Mouse (Mus musculus) erythroblast, embryonic 14.5 days (primary cell): ENCODE results near the gene Pcbd1. TPM values are rescaled to one million over a fixed set of nuclear protein-coding genes. Genes with fewer than 3 reads are reported as not detected.
A peak's percentile ranks its signal among the peaks of the same experiment; 100 is the strongest.
"Not testable (repeated sequence)": the region's sequence is repeated elsewhere in the genome, so short reads cannot be mapped to it uniquely, and the experiment has no call there.

Experiments
- H3K27me3 ChIP-seq: 2 replicates; pipeline ENCODE4 v1.6.1; 2012; ENCODE audit warnings: inconsistent platforms; ENCODE audit not compliant: control insufficient read depth
- H3K36me3 ChIP-seq: 2 replicates; pipeline ENCODE4 v1.6.1; 2012; ENCODE audit warnings: mild to moderate bottlenecking, inconsistent platforms; ENCODE audit not compliant: control insufficient read depth
- H3K4me1 ChIP-seq: 2 replicates; pipeline ENCODE4 v1.6.1; 2012; ENCODE audit warnings: inconsistent platforms; ENCODE audit not compliant: control insufficient read depth
- H3K4me3 ChIP-seq: replicated peaks from 2 replicates; pipeline ENCODE3; 2012; ENCODE audit warnings: moderate library complexity, mild to moderate bottlenecking, inconsistent platforms
- H3K9me3 ChIP-seq: 2 replicates; pipeline ENCODE4 v1.6.1; 2012; ENCODE audit warnings: low read length, inconsistent platforms, mixed read lengths; ENCODE audit not compliant: control insufficient read depth
- GATA1 ChIP-seq: IDR thresholded peaks from 2 replicates; pipeline ENCODE4 v1.6.1; 2012; ENCODE audit warnings: low read length, inconsistent platforms, mixed read lengths
- TAL1 ChIP-seq: IDR thresholded peaks from 3 replicates; pipeline ENCODE4 v1.6.1; 2012; ENCODE audit warnings: low read length, inconsistent platforms, mixed read lengths
- polyA plus RNA-seq: library from polyadenylated mRNA; stranded (reverse); fragments of >175 nt; gene quantifications from 2 replicates; pipeline ENCODE4 v1.2.3, GENCODE M21; 2012

The Pcbd1 gene
- polyA plus RNA-seq, 1 experiment = 0.45 TPM

DNA sequence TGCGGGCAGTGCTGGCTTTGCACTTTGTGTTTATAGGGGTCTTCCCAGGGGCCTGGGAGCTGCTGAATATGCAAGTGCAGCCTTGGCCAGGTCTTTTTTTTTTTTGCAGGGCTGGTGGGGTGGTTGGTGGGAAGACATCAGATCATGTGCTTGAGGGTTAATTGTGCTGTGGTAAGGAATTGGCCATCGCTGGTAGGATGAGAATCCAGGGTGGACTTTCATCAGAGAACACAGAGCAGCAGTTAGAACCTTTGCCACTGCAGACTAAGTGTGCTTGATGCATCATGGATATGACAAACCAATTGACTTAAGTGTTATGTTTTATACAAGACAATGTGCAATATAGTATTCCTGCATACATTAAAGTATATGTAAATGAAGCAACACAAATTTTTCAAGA is 3.8 kb upstream of the Pcbd1 start:
- TF ChIP-seq TAL1 (no peak), GATA1 (no peak)

DNA sequence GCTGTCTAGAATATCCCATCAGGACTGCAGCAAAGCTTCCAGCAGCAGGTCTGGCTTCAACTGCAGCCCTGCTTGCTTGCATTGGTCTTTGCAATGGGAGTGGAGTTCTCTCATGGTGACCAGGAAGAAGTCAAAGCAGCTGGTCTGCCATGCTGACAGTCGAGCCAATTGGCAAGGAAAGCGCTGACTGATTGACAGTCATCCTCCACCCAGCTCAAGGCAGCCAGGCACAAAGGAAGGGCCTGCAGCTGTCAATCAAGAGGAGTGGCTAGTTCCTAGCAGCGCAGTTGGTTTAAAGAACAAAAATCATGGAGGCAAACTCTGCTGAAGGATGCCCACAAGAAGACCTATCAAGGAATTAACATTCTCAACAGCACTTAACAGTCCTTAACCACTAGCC is 2.6 kb upstream of the Pcbd1 start:
- Histone ChIP-seq H3K4me1 (peaks cover 19% of the 10 kb centered on the region), H3K9me3 (no peaks in the 10 kb centered on the region), H3K27me3 (no peaks in the 10 kb centered on the region), H3K36me3 (no peaks in the 10 kb centered on the region; the same call in 1 of the 2 replicates), H3K4me3 (no peak overlapping the region)
- TF ChIP-seq TAL1 = no peak
- no peak for TF ChIP-seq GATA1

More for the DNA sequence above, 3.8 kb upstream of the Pcbd1 start:
- Histone ChIP-seq H3K27me3 (no peaks in the 10 kb centered on the region), H3K36me3 (no peaks in the 10 kb centered on the region), H3K4me3 (no peak overlapping the region), H3K9me3 (no peaks in the 10 kb centered on the region), H3K4me1 (peaks cover 23% of the 10 kb centered on the region)

DNA sequence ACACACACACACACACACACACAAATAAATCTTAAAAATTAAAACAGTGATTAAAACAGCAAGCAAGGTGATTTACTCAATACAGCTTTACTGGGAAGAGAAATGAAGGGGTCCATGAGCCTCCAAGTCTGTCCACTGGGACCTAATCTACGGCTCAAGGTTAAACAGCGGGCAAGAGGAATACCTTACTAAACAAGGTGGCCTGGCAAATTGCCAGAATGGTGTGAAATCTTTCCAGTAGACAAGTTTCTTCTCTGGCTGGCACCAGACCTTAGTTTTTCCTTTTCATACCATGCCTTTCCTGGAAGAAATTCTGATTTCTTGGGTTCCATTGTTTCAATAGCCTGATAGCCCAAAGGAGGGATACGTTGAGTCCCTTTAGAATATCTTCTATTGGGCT is 663 bp upstream of the Pcbd1 start:
- H3K36me3 ChIP-seq = peaks cover 4% of the 10 kb centered on the region; the same call in 1 of the 2 replicates
- H3K9me3 ChIP-seq = no peaks in the 10 kb centered on the region
- TF ChIP-seq GATA1 = no peak
- no peak for TF ChIP-seq TAL1
- peaks cover 19% of the 10 kb centered on the region for H3K4me1 ChIP-seq
- no peaks in the 10 kb centered on the region for H3K27me3 ChIP-seq
- H3K4me3 ChIP-seq = no peak overlapping the region

DNA sequence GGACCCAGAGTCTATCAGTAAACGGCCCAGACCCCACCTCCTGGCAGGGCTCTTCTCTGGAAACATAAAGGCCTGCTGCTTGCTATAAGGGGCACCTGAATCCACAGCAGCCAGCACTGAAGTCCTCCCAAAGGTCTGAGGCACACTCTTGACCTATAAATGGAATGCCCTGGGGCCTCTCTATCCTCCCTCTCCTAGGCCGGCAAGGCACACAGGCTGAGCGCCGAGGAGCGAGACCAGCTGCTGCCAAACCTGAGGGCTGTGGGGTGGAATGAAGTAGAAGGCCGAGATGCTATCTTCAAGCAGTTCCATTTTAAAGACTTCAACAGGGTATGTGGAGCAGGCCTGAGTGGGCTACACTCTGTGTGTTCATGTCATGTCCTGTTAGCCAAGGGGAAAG is 2.7 kb downstream of the Pcbd1 start:
- TF ChIP-seq GATA1 (no peak), TAL1 (no peak)
- Histone ChIP-seq H3K4me3 (no peak overlapping the region), H3K36me3 (peaks cover 14% of the 10 kb centered on the region), H3K9me3 (no peaks in the 10 kb centered on the region), H3K4me1 (peaks cover 16% of the 10 kb centered on the region), H3K27me3 (no peaks in the 10 kb centered on the region)

DNA sequence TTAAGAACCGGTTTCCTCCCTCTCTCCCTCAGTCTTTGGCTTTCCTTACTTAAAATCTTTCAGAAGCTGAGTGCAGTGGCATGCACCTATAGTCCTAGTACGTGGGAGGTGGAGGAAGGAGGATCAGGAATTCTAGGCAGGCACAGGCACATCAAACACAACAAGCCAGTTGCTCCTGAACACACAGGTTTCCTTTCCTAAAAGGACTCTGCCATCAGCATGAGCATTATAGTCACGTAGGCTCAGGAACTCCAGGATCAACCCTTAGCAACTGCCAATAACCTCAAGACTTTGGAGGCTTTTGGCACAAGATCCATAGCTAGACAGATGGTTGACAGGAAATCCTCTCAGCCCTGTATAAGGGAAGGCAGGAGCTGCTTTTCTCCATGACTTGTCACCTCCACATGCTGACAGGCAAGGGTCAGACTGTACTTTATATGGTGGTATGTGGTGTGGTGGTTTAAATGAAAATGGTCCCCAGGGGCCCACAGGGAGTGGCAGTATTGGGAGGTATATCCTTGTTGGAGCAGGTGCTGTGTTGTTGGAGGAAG is 14.5 kb downstream of the Pcbd1 start:
- Histone ChIP-seq H3K4me1 (no peaks in the 10 kb centered on the region), H3K36me3 (peaks cover 99% of the 10 kb centered on the region), H3K9me3 (no peaks in the 10 kb centered on the region), H3K4me3 (no peak overlapping the region), H3K27me3 (no peaks in the 10 kb centered on the region)
- no peak for TF ChIP-seq GATA1

DNA sequence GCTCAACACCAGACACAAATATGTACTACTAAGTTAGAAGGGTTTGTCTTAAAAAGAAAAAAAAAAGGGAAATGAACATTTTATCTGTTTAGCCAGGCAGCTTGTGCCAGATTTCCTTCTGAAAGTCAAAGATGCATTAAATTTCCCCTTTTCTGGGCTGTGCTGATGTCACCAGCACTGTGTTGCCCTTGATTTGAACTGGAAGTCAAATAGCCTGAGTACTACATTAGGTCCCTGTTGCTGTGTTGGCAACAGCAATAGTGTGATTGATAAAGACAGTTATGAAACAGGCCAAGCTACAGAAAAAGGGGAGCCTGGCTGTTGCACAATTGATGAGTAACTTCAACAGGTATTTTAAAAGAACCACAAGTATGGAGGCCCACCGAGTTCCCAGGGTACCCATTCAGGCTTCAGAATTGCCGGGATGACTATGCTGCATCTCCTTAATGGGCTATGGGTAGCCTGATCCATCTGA is 25.2 kb downstream of the Pcbd1 start:
- no peaks in the 10 kb centered on the region for H3K9me3 ChIP-seq

DNA sequence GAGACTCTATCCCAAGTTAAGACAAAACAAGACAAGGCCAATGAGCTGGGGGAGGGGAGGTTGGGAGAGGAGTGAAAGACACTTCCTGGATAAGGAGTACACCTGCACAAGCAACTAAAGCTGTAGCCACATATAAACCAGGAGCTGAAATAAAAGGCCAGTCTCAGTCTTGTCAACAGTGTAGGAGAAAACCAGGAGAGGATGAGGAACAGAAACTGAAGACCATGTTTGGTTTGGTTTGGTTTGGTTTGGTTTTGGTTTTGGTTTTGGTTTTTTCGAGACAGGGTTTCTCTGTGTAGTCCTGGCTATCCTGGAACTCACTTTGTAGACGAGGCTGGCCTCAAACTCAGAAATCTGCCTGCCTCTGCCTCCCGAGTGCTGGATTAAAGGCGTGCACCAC is 32.6 kb downstream of the Pcbd1 start:
- H3K36me3 ChIP-seq = peaks cover 50% of the 10 kb centered on the region
- not testable (repeated sequence) for H3K27me3 ChIP-seq, H3K9me3 ChIP-seq
- H3K4me1 ChIP-seq = peaks cover 83% of the 10 kb centered on the region
- H3K4me3 ChIP-seq = peak overlapping the region; percentile 53

More for the DNA sequence above, 25.2 kb downstream of the Pcbd1 start:
- peaks cover 82% of the 10 kb centered on the region for H3K36me3 ChIP-seq
- no peak overlapping the region for H3K4me3 ChIP-seq
- TF ChIP-seq GATA1 = no peak
- H3K27me3 ChIP-seq = no peaks in the 10 kb centered on the region
- H3K4me1 ChIP-seq = peaks cover 18% of the 10 kb centered on the region

DNA sequence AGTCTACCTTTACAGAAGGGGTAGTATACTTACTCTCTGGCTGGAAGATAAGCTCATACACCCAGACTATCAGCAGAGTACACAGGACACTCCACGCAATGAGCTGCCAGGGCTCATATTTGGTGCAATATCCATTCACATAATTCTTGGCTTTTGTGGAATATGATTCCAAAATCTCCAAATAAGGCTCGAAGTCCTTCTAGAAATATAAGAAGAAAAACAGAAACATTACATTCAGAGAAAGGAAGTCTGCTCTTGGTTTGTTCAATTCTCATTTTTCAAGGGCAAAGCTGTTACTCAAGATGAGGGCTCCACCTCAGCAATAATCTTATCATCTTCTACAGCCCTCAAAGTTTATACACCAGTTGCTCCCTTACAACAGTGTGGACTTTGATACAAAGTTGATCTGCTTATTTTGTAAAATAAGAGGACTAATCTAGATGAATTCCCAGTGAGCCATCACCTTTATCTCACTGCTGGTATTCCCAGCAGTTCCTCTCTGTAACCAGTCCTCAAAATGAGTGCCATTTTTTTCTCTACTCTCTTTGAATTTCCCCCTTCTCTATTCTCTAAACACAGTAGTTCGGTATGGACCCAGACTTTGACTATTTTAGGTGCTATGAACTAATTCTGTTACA is 34.3 kb downstream of the Pcbd1 start:
- peak; percentile 55 for TF ChIP-seq GATA1
- TF ChIP-seq TAL1 = peak; percentile 43; the same call in 1 of the 3 replicates
- Histone ChIP-seq H3K27me3 (no peaks in the 10 kb centered on the region), H3K4me3 (peak overlapping the region; percentile 53), H3K9me3 (peaks cover 2% of the 10 kb centered on the region; the same call in 1 of the 2 replicates), H3K4me1 (peaks cover 85% of the 10 kb centered on the region), H3K36me3 (peaks cover 40% of the 10 kb centered on the region)

DNA sequence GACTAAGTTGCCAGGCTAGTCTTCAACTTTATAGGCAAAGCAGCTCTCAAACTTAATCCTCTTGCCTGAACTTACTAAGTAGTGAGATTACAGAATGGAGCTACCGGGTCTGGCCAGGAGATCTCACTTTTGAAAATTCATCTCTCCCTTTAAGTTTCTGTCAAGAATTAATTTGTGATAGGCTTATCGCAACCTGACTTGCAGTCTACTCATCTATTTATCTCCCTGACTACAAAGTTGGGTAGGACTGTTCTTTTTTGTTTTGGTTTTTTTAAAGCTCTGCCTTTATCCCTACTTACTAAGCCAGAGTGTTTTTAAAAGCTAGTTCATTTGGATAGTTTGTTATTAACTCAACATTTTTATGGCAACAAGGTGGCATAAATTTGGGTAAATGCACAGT is 35.3 kb downstream of the Pcbd1 start:
- H3K4me1 ChIP-seq = peaks cover 83% of the 10 kb centered on the region
- TF ChIP-seq GATA1 (no peak; the same call in 1 of the 2 replicates), TAL1 (no peak)
- peaks cover 32% of the 10 kb centered on the region for H3K36me3 ChIP-seq
- peaks cover 2% of the 10 kb centered on the region; the same call in 1 of the 2 replicates for H3K9me3 ChIP-seq
- H3K27me3 ChIP-seq = no peaks in the 10 kb centered on the region
- H3K4me3 ChIP-seq = peak overlapping the region; percentile 53
